Mouse (Mus musculus) liver, embryonic 14.5 days (tissue): Measurements from ENCODE around the gene Clpb.

Source experiments
- CTCF ChIP-seq: IDR thresholded peaks from 2 replicates; pipeline ENCODE4 v1.5.1; 2016; ENCODE audit warnings: antibody characterized with exemption, low read depth, control low read depth
- EP300 ChIP-seq: IDR thresholded peaks from 2 replicates; pipeline ENCODE4 v1.6.1; 2016; ENCODE audit warnings: antibody characterized with exemption, low read depth

DNA sequence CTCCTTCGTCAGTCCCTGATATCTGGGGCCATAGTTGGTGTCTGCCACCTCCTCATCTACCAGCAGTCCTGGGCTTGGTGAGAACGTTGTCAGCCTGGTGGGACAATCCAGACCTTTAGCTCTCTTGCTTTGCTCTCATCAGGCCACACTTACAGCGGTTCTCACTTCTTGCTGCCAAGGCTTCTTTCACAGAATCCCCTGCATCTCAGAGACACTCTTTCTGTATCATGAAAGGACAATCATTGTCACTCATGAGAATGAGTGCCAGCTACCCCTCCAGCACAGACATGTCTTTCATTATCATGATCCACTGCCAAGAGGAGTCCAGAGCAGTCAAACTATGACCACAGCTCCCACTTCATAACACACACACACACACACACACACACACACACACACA lies 19.6 kb upstream of the Clpb start:
- no peak for TF ChIP-seq CTCF
- no peak for TF ChIP-seq EP300
